Mouse (Mus musculus) bone marrow, adult 2 months (tissue): ENCODE measurements around the gene Ybx1.

ENCODE experiments used
- CTCF ChIP-seq: fragments of 200-500 bp; IDR thresholded peaks from 2 replicates; pipeline ENCODE4 v1.5.1; 2011; ENCODE audit warnings: low read length, control low read depth; ENCODE audit not compliant: control insufficient read depth, insufficient read depth
- POLR2A ChIP-seq: fragments of 200-500 bp; IDR thresholded peaks from 2 replicates; pipeline ENCODE4 v1.6.1; 2011; ENCODE audit warnings: low read depth, mild to moderate bottlenecking, control low read depth, low read length, borderline replicate concordance; ENCODE audit not compliant: control insufficient read depth

DNA sequence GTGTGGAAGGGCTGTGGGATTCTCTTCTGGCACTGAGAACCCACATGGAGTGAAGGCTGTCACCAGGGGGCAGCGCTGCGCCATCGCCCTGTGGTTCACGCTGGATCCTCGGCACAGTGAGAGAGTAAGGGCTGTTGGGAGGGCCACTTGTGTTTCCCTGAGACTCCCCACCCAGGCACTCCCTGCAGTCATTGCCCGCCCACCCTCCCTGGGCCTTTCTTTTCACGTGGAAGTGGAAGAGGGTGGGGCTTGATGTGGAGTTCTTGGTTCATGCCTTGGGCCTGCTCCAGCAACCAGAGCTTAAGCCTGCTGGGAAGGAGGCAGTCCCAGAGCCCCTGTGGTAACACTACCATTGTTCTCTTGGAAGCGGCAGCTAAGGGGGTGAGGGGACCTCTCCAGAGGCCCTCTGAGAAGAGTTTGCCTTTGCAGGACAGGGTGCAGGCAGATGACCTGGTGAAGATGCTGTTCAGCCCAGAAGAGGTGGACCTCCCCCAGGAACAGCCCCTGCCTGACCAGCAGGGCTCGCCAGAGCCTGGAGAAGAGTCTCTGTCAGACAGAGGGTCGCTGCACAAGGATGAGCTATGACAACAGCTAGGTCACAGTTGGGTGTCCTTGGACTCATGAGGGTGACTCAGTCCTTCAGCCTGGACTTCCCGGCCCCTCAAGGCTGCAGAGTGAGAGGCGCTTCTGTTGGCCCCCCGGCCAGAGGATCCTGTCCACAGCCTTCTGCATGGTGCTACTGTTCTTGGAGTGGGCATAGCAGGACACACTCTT, 46.8 kb downstream of the Ybx1 start:
- TF ChIP-seq CTCF (peak; percentile 88), POLR2A (no peak)
